Mouse (Mus musculus): ENCODE measurements at regions not wholly inside any gene's neighbourhood (a gene's known extent, or its start where the extent isn't known, plus 50 kb on each side); places are given as distances from the start of the nearest gene placed in this dataset.

DNA sequence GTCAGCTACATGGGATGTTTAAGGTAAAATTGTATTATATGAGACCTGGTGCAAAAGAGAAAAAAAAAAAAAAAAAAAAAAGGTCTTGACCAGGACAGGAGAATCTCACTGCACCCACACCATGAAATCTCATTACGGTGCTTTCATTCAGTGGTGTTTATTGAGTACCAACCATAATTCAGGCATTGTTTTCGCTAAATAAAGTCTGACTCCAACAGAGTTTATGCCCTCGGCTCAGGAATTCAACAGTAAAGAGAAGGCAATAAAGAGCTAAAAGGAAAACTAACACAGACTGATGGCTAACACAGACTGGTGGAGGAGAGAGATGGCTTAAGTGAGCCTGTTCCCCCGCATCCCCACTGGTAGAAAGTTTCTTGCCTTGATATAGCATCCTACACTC, 112.0 kb downstream of the Adamts15 start:
- Histone ChIP-seq H3K27me3 (ENCODE audit: insufficient read depth, low read length) (no peaks in the 10 kb centered on the region), H3K4me1 (ENCODE audit: insufficient read depth, low read length) (no peaks in the 10 kb centered on the region), H3K9ac (replicated peaks; ENCODE audit: low read length, poor library complexity, severe bottlenecking) (no peak overlapping the region), H3K4me2 (ENCODE audit: low read depth, low read length, poor library complexity, severe bottlenecking) (no peak overlapping the region), H3K9me3 (ENCODE audit: low read length) (no peaks in the 10 kb centered on the region), H3K27ac (ENCODE audit: low read depth, low read length) (no peak overlapping the region), H3K36me3 (ENCODE audit: insufficient read depth, low read length) (no peaks in the 10 kb centered on the region), H3K4me3 (ENCODE audit: low read depth, low read length) (no peak overlapping the region)
- 60% methylated on average over 4 of the region's 4 CpGs for WGBS
- TF ChIP-seq CTCF (IDR thresholded peaks at IDR 0.05), result no peak
- ATAC-seq (ENCODE audit: low FRiP score), result no peak
- no peak for DNase-seq (ENCODE audit: low spot score)

DNA sequence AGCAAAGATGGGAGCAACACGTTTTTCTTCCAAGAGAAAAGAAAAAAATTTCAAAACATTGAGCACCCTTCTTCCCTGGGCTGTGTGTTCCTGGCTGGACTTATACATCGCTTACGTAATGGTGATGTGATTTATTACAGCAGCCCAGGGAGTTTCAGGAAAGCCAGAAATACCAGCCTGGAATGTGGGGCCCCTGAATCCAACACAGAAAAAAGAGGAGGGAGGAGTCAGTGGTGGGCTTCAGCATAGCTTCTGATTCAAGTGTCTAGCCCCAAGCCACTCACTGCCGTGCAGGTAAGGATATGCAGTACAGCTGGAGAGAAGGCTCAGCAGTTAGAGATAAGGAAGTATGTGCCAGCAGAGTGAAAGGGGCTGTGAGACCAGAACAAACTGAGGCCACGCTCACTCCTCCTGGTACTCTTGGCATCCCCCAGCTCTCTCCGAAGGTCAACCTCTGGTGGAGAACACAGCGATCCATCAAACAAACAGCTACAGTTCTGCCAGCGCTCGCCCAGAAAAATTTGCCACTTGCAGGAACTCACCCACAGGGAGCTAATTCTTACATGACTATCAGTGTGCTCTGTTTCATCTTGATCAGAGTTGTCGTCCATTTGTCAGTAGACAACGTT, 113.3 kb downstream of the Adamts15 start:
- ATAC-seq (ENCODE audit: low FRiP score) (no peak), DNase-seq (ENCODE audit: low spot score) (no peak)
- 84% methylated on average over 11 of the region's 11 CpGs for WGBS
- no peak for TF ChIP-seq CTCF (IDR thresholded peaks at IDR 0.05)
- no peak overlapping the region for H3K4me2 ChIP-seq (ENCODE audit: low read depth, low read length, poor library complexity, severe bottlenecking)
- H3K9me3 ChIP-seq (ENCODE audit: low read length), result no peaks in the 10 kb centered on the region
- no peak overlapping the region for H3K4me3 ChIP-seq (ENCODE audit: low read depth, low read length)
- no peaks in the 10 kb centered on the region for H3K36me3 ChIP-seq (ENCODE audit: insufficient read depth, low read length)
- no peaks in the 10 kb centered on the region for H3K4me1 ChIP-seq (ENCODE audit: insufficient read depth, low read length)
- H3K9ac ChIP-seq (replicated peaks; ENCODE audit: low read length, poor library complexity, severe bottlenecking), result no peak overlapping the region
- no peak overlapping the region for H3K27ac ChIP-seq (ENCODE audit: low read depth, low read length)
- no peaks in the 10 kb centered on the region for H3K27me3 ChIP-seq (ENCODE audit: insufficient read depth, low read length)

DNA sequence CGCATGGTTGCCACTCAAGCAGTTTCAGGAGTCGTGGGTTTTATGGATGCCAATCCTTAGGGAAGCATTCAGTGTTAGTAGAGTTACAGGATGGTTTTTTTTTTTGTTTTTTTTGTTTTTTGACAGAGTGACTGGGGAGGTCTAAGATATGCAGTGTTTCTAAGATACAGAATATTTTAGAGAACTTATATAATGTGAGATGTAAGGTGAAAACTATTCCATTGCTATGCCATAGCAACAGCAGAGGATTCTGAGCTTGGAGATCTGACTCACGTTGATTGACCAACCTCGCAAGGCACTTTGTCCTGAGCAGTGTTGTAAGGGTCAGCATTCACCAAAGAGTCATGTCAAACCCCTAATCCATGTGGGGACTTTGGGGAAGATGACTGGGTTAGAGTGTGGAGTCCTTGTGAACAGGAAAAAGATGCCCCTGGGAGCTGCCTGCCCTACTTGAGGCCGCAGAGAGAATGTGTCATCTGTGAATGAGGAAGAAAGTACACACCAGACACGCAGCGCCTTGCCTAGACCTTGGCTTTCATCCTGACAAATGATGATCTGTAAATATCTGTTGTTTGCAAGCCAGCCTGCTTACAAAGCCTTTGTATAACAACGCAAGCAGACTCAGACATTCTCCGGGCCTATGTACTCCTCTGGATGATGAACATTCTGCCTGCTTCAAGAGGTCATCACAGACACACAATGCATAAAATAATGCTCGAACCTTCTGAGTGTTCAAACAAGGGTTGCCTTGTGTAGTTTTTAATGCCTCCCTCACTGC, 118.3 kb downstream of the Adamts15 start:
- DNase-seq (ENCODE audit: low spot score) (no peak), ATAC-seq (ENCODE audit: low FRiP score) (no peak)
- H3K9me3 ChIP-seq (ENCODE audit: low read length), result no peaks in the 10 kb centered on the region
- WGBS, result 84% methylated on average over 10 of the region's 10 CpGs
- no peak for TF ChIP-seq CTCF (IDR thresholded peaks at IDR 0.05)
- H3K4me3 ChIP-seq (ENCODE audit: low read depth, low read length), result no peak overlapping the region
- no peak overlapping the region for H3K4me2 ChIP-seq (ENCODE audit: low read depth, low read length, poor library complexity, severe bottlenecking)
- H3K9ac ChIP-seq (replicated peaks; ENCODE audit: low read length, poor library complexity, severe bottlenecking), result no peak overlapping the region
- no peak overlapping the region for H3K27ac ChIP-seq (ENCODE audit: low read depth, low read length)
- H3K27me3 ChIP-seq (ENCODE audit: insufficient read depth, low read length), result no peaks in the 10 kb centered on the region
- no peaks in the 10 kb centered on the region for H3K36me3 ChIP-seq (ENCODE audit: insufficient read depth, low read length)
- no peaks in the 10 kb centered on the region for H3K4me1 ChIP-seq (ENCODE audit: insufficient read depth, low read length)

DNA sequence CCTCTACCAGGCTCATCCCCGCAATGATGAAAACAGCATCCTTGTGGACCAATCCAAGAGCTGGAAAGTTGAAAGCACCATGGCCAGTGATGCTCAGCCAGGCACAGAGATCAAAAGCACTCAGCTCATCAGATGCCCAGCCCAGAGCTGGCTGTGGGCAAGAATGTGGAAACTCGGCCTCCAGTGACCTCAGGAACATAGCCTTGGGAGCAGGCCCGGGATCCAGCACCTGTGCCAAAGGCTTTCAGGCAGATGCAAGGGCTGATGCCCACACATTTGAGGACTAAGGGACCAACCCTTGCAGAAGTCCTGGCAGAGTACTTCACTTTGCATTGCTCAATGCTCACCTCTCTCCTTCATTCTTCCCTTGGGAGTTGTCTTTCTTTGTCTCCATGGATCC, 119.4 kb downstream of the Adamts15 start:
- WGBS, result 78% methylated on average over 3 of the region's 3 CpGs
- H3K36me3 ChIP-seq (ENCODE audit: insufficient read depth, low read length), result no peaks in the 10 kb centered on the region

DNA sequence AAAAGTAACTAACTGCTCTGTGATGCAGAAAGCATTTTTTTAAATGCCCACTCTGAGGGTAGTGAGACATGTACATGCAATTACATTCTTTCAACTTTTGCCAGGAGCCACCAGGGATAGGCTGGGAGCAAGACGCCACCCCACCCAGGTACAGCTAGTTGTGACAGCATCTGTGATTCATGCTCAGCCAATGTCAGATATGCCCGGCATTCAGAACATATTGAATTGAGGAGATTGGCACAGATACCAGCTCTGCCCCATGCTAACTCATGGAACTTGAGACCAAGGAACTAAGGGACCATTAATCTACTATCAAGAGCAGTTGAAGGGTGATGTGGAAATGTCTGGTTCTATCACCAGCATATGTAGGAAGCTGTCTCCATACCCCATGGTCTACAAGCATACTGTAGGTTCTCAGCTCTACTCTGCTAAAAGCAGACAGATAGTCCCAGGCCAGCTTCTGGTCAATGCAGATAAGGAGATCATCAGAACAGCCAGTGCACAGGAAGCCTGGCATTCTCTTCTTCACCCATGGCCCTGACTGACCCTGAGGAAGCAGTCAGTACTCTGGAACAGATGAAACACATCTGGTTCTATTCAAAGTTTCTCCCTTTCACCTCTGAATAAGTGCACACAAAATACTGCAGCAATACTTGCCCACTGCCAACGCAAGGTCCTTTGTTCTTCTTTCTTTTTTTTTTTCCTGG, 127.4 kb downstream of the Adamts15 start:
- ATAC-seq (ENCODE audit: low FRiP score) (no peak), DNase-seq (ENCODE audit: low spot score) (no peak)
- Histone ChIP-seq H3K36me3 (ENCODE audit: insufficient read depth, low read length) (no peaks in the 10 kb centered on the region), H3K27ac (ENCODE audit: low read depth, low read length) (no peak overlapping the region), H3K9me3 (ENCODE audit: low read length) (no peaks in the 10 kb centered on the region), H3K9ac (replicated peaks; ENCODE audit: low read length, poor library complexity, severe bottlenecking) (no peak overlapping the region), H3K4me3 (ENCODE audit: low read depth, low read length) (no peak overlapping the region), H3K4me1 (ENCODE audit: insufficient read depth, low read length) (no peaks in the 10 kb centered on the region), H3K4me2 (ENCODE audit: low read depth, low read length, poor library complexity, severe bottlenecking) (no peak overlapping the region), H3K27me3 (ENCODE audit: insufficient read depth, low read length) (no peaks in the 10 kb centered on the region)
- TF ChIP-seq CTCF (IDR thresholded peaks at IDR 0.05), result no peak
- WGBS, result 86% methylated on average over 3 of the region's 3 CpGs

More for the DNA sequence above, 119.4 kb downstream of the Adamts15 start:
- Histone ChIP-seq H3K27me3 (ENCODE audit: insufficient read depth, low read length) (no peaks in the 10 kb centered on the region), H3K27ac (ENCODE audit: low read depth, low read length) (no peak overlapping the region), H3K4me3 (ENCODE audit: low read depth, low read length) (no peak overlapping the region), H3K9ac (replicated peaks; ENCODE audit: low read length, poor library complexity, severe bottlenecking) (no peak overlapping the region), H3K4me2 (ENCODE audit: low read depth, low read length, poor library complexity, severe bottlenecking) (no peak overlapping the region), H3K9me3 (ENCODE audit: low read length) (no peaks in the 10 kb centered on the region), H3K4me1 (ENCODE audit: insufficient read depth, low read length) (no peaks in the 10 kb centered on the region)
- no peak for TF ChIP-seq CTCF (IDR thresholded peaks at IDR 0.05)
- DNase-seq (ENCODE audit: low spot score), result no peak
- no peak for ATAC-seq (ENCODE audit: low FRiP score)

DNA sequence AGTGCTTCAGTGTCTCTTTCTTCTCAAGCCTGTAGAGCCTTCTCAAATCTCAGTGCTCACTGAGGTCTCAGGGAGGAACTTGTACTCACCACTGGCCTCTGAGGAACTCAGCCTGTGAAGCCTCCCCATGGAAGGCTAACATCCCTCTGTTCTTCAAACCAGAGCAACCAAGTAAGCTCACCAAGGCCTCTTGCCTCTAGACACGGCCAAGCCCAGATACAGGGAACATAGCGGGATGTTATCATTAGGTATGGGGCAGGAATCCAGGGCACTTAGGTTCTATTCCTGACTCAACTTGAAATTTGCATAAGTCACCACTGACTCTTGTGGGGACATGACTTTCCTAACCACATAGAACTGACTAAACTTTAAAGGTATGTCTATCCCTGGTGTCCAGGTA, 141.0 kb downstream of the Adamts15 start:
- Histone ChIP-seq H3K4me2 (ENCODE audit: low read depth, low read length, poor library complexity, severe bottlenecking) (no peak overlapping the region), H3K9ac (replicated peaks; ENCODE audit: low read length, poor library complexity, severe bottlenecking) (no peak overlapping the region), H3K9me3 (ENCODE audit: low read length) (no peaks in the 10 kb centered on the region), H3K27me3 (ENCODE audit: insufficient read depth, low read length) (no peaks in the 10 kb centered on the region), H3K4me1 (ENCODE audit: insufficient read depth, low read length) (no peaks in the 10 kb centered on the region), H3K36me3 (ENCODE audit: insufficient read depth, low read length) (no peaks in the 10 kb centered on the region), H3K4me3 (ENCODE audit: low read depth, low read length) (no peak overlapping the region), H3K27ac (ENCODE audit: low read depth, low read length) (no peak overlapping the region)
- WGBS, result 89% methylated on average over 2 of the region's 2 CpGs
- ATAC-seq (ENCODE audit: low FRiP score), result no peak
- DNase-seq (ENCODE audit: low spot score), result no peak
- TF ChIP-seq CTCF (IDR thresholded peaks at IDR 0.05), result no peak
